Mouse (Mus musculus) midbrain, embryonic 13.5 days (tissue): ENCODE results near the gene Rbm8a. TPM values are rescaled to one million over a fixed set of nuclear protein-coding genes. Genes with fewer than 3 reads are reported as not detected.
"Not testable (repeated sequence)": the region's sequence is repeated elsewhere in the genome, so short reads cannot be mapped to it uniquely, and the experiment has no call there.

Experiments used
- ATAC-seq: fragments of 200-750 bp; cut with Nextera tagmentation; 2 replicates; pipeline ENCODE4 v1.8.0; 2017; ENCODE audit warnings: mild to moderate bottlenecking, moderate TSS enrichment, moderate library complexity
- H3K27ac ChIP-seq: fragments of 300-500 bp; sonication (generic); 2 replicates; pipeline ENCODE4 v1.5.1; 2015; ENCODE audit warnings: inconsistent platforms, mild to moderate bottlenecking, moderate library complexity
- H3K27me3 ChIP-seq: fragments of 300-500 bp; sonication (generic); 2 replicates; pipeline ENCODE4 v1.6.1; 2015; ENCODE audit warnings: mild to moderate bottlenecking, inconsistent platforms
- H3K36me3 ChIP-seq: fragments of 300-500 bp; sonication (generic); 2 replicates; pipeline ENCODE4 v1.6.1; 2015; ENCODE audit warnings: mild to moderate bottlenecking, inconsistent platforms
- H3K4me1 ChIP-seq: fragments of 300-500 bp; sonication (generic); replicated peaks from 2 replicates; pipeline ENCODE4 v1.6.1; 2015; ENCODE audit warnings: inconsistent platforms
- H3K4me2 ChIP-seq: fragments of 300-500 bp; sonication (generic); replicated peaks from 2 replicates; pipeline ENCODE4 v1.6.1; 2015; ENCODE audit warnings: moderate library complexity, mild to moderate bottlenecking, inconsistent platforms
- H3K4me3 ChIP-seq: fragments of 300-500 bp; sonication (generic); replicated peaks from 2 replicates; pipeline ENCODE4 v1.5.1; 2015; ENCODE audit warnings: mild to moderate bottlenecking, inconsistent platforms
- H3K9ac ChIP-seq: fragments of 300-500 bp; sonication (generic); replicated peaks from 2 replicates; pipeline ENCODE4 v1.6.1; 2015; ENCODE audit warnings: mild to moderate bottlenecking, inconsistent platforms
- H3K9me3 ChIP-seq: fragments of 300-500 bp; sonication (generic); 2 replicates; pipeline ENCODE4 v1.6.1; 2016; ENCODE audit warnings: mild to moderate bottlenecking, inconsistent platforms
- WGBS: fragments of 180-500 bp; shearing (Covaris S2); methylation state at CpG from one replicate; pipeline ENCODE4 v1.1.7; 2015; 5-methylcytosine and 5-hydroxymethylcytosine counted together
- polyA plus RNA-seq: library from polyadenylated mRNA; unstranded; fragments of >200 nt; fragmentation: Nextera tagmentation; extraction: Ambion mirVana; gene quantifications from 2 replicates; pipeline ENCODE4 v1.2.1, GENCODE M21; 2015

Rbm8a gene
- polyA plus RNA-seq, 1 experiment from 2014 or later, result 147 TPM

GRCm38 (mm10) chr3:96597435-96597891 is 32.3 kb upstream of the Rbm8a start:
- no peaks in the 10 kb centered on the region for H3K36me3 ChIP-seq
- WGBS, result under 1% methylated on average over 40 of the region's 40 CpGs
- peak overlapping the region; percentile 74 for H3K9ac ChIP-seq
- H3K9me3 ChIP-seq, result no peaks in the 10 kb centered on the region
- peak overlapping the region; percentile 64 for H3K27ac ChIP-seq
- peaks cover 14% of the 10 kb centered on the region; the same call in 1 of the 2 replicates for H3K27me3 ChIP-seq
- H3K4me3 ChIP-seq, result peak overlapping the region; percentile 51
- 0 out of 2 replicates have a peak, but pooled peaks have one; percentile 4 for ATAC-seq
- H3K4me2 ChIP-seq, result peak overlapping the region; percentile 85
- H3K4me1 ChIP-seq, result peaks cover 71% of the 10 kb centered on the region

GRCm38 (mm10) chr3:96598156-96599068 is 31.3 kb upstream of the Rbm8a start:
- peak overlapping the region; percentile 64 for H3K27ac ChIP-seq
- peaks cover 14% of the 10 kb centered on the region; the same call in 1 of the 2 replicates for H3K27me3 ChIP-seq
- H3K36me3 ChIP-seq, result no peaks in the 10 kb centered on the region
- H3K9me3 ChIP-seq, result no peaks in the 10 kb centered on the region
- under 1% methylated on average over 54 of the region's 54 CpGs for WGBS
- peak overlapping the region; percentile 85 for H3K4me2 ChIP-seq
- peak overlapping the region; percentile 74 for H3K9ac ChIP-seq
- H3K4me1 ChIP-seq, result peaks cover 71% of the 10 kb centered on the region
- no peak for ATAC-seq
- peak overlapping the region; percentile 51 for H3K4me3 ChIP-seq

GRCm38 (mm10) chr3:96599069-96599393 is 30.7 kb upstream of the Rbm8a start:
- Histone ChIP-seq H3K9ac (peak overlapping the region; percentile 74; the same call in 1 of the 2 replicates), H3K4me1 (peaks cover 76% of the 10 kb centered on the region), H3K4me3 (peak overlapping the region; percentile 51), H3K27me3 (peaks cover 14% of the 10 kb centered on the region; the same call in 1 of the 2 replicates), H3K4me2 (peak overlapping the region; percentile 85), H3K27ac (no peak overlapping the region), H3K36me3 (no peaks in the 10 kb centered on the region), H3K9me3 (no peaks in the 10 kb centered on the region)
- 47% methylated on average over 8 of the region's 8 CpGs for WGBS
- ATAC-seq, result no peak

DNA sequence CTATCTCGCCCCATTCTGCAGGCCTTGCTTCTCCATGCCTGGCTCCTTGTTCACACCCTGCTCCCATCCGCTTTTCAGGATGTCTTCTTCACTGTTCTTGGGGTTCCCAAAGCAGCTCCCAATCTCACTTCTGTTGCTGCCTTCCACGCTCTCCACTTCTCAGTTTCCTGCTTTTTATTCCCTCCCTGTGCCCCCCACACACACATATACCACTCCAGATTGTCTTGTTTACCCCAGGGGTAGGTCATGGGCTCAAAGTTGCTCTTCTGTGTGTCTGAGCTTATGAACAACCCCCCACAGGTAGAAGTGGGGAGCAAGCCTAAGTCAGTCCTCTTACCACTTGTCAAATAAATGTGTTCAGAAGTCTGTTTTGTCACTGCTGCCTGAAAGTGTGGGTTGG is 30.3 kb upstream of the Rbm8a start:
- H3K4me3 ChIP-seq, result no peak overlapping the region
- ATAC-seq, result no peak
- H3K4me1 ChIP-seq, result peaks cover 80% of the 10 kb centered on the region
- peak overlapping the region; percentile 85 for H3K4me2 ChIP-seq
- 77% methylated on average over 3 of the region's 3 CpGs for WGBS
- H3K27ac ChIP-seq, result no peak overlapping the region
- H3K36me3 ChIP-seq, result no peaks in the 10 kb centered on the region
- 0 out of 2 replicates have a peak overlapping the region, but pooled peaks have one; percentile 19 for H3K9ac ChIP-seq
- H3K9me3 ChIP-seq, result no peaks in the 10 kb centered on the region
- H3K27me3 ChIP-seq, result peaks cover 14% of the 10 kb centered on the region; the same call in 1 of the 2 replicates

GRCm38 (mm10) chr3:96600639-96601250 is 29.0 kb upstream of the Rbm8a start, which contains the start of gene Lix1l:
TSS of gene Lix1l (plus strand) at chr3:96601149.
- peak within 1 kb of the TSS; percentile 84 for H3K4me2 ChIP-seq
- peak within 1 kb of the TSS; percentile 84 for H3K4me3 ChIP-seq
- H3K9ac ChIP-seq, result peak within 1 kb of the TSS; percentile 92
- under 1% methylated on average over 27 of the region's 27 CpGs for WGBS
- no peaks in the 10 kb centered on the region for H3K36me3 ChIP-seq
- no peaks in the 10 kb centered on the region for H3K9me3 ChIP-seq
- H3K27ac ChIP-seq, result peak within 1 kb of the TSS; percentile 95
- peak; percentile 95 for ATAC-seq
- H3K4me1 ChIP-seq, result peaks cover 86% of the 10 kb centered on the region
- H3K27me3 ChIP-seq, result 0 out of 2 replicates have a peak, but pooled peaks cover 5% of the 10 kb centered on the region

DNA sequence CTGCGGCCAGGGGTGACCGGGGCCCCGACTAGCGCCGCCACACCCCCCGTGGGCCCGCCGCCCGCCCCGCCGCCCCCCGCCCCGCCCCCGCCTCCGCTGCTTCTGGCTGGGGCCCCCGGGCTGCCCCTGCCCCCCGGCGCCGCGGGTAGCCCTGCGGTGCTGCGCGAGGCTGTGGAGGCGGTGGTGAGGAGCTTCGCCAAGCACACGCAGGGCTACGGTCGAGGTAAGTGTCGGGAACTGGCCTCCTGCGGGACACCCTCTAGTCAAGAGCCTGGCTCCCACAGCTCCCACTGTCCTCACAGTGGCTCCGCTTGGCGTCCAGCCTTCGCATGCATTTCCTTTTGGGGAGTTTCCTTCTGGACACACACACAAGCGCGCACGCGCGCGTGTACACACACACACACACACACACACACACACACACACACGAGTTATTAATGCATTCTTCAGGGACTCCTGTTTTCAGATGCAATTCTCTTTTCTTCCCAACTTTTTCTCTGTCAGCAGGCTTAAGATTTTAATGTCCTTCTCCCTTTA is 28.4 kb upstream of the Rbm8a start:
- H3K27ac ChIP-seq, result peak overlapping the region; percentile 95
- H3K4me3 ChIP-seq, result peak overlapping the region; percentile 84
- 0% methylated on average over 20 of the region's 40 CpGs for WGBS
- 0 out of 2 replicates have a peak, but pooled peaks cover 2% of the 10 kb centered on the region for H3K27me3 ChIP-seq
- peak overlapping the region; percentile 84 for H3K4me2 ChIP-seq
- peak overlapping the region; percentile 92 for H3K9ac ChIP-seq
- ATAC-seq, result peak; percentile 73
- no peaks in the 10 kb centered on the region for H3K9me3 ChIP-seq
- peaks cover 83% of the 10 kb centered on the region for H3K4me1 ChIP-seq
- H3K36me3 ChIP-seq, result no peaks in the 10 kb centered on the region

GRCm38 (mm10) chr3:96601941-96602703 is 27.6 kb upstream of the Rbm8a start:
- Histone ChIP-seq H3K9ac (peak overlapping the region; percentile 92), H3K27me3 (0 out of 2 replicates have a peak, but pooled peaks cover 2% of the 10 kb centered on the region), H3K4me2 (peak overlapping the region; percentile 84), H3K4me3 (peak overlapping the region; percentile 84), H3K36me3 (no peaks in the 10 kb centered on the region), H3K9me3 (no peaks in the 10 kb centered on the region), H3K27ac (peak overlapping the region; percentile 95), H3K4me1 (peaks cover 75% of the 10 kb centered on the region)
- no peak for ATAC-seq
- WGBS, result 16% methylated on average over 10 of the region's 10 CpGs

DNA sequence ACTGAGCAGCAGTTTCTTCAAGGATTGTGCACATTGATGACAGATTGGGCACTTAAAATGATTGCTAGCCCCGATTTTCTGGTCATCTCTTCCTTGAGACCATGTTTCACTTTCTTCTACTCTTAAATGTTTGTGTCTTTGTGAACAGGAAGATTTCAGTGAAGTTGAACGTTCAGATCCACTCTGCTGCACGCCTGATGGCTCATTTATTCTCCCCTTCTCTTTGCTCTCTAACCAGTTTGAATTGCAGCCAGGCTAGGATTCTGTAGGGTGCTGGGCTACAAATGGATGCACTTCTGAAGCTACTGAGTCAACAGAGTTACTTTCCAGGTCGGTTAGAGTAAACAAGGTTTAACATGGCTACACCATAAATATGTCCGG is 27.0 kb upstream of the Rbm8a start:
- H3K36me3 ChIP-seq, result 0 out of 2 replicates have a peak, but pooled peaks cover 4% of the 10 kb centered on the region
- H3K27me3 ChIP-seq, result 0 out of 2 replicates have a peak, but pooled peaks cover 2% of the 10 kb centered on the region
- H3K9me3 ChIP-seq, result no peaks in the 10 kb centered on the region
- H3K4me2 ChIP-seq, result peak overlapping the region; percentile 84
- ATAC-seq, result no peak
- peak overlapping the region; percentile 92 for H3K9ac ChIP-seq
- H3K27ac ChIP-seq, result peak overlapping the region; percentile 95
- whole genome bisulfite sequencing, result 24% methylated on average over 5 of the region's 5 CpGs
- peaks cover 69% of the 10 kb centered on the region for H3K4me1 ChIP-seq
- peak overlapping the region; percentile 84 for H3K4me3 ChIP-seq

GRCm38 (mm10) chr3:96603311-96603710 is 26.4 kb upstream of the Rbm8a start:
- 31% methylated on average over 5 of the region's 5 CpGs for WGBS

GRCm38 (mm10) chr3:96606007-96606406 is 23.7 kb upstream of the Rbm8a start:
- not testable (repeated sequence) for H3K36me3 ChIP-seq, H3K4me3 ChIP-seq, H3K9ac ChIP-seq, H3K4me2 ChIP-seq, H3K9me3 ChIP-seq, H3K27me3 ChIP-seq, H3K27ac ChIP-seq, ATAC-seq
- 88% methylated on average over 4 of the region's 4 CpGs for WGBS
- H3K4me1 ChIP-seq, result peaks cover 42% of the 10 kb centered on the region

More at GRCm38 (mm10) chr3:96603311-96603710, 26.4 kb upstream of the Rbm8a start:
- 0 out of 2 replicates have a peak, but pooled peaks cover 2% of the 10 kb centered on the region for H3K27me3 ChIP-seq
- peak overlapping the region; percentile 84 for H3K4me2 ChIP-seq
- peak overlapping the region; percentile 95 for H3K27ac ChIP-seq
- peak overlapping the region; percentile 92 for H3K9ac ChIP-seq
- H3K4me3 ChIP-seq, result peak overlapping the region; percentile 84
- 0 out of 2 replicates have a peak, but pooled peaks cover 5% of the 10 kb centered on the region for H3K36me3 ChIP-seq
- H3K4me1 ChIP-seq, result peaks cover 63% of the 10 kb centered on the region
- ATAC-seq, result no peak
- H3K9me3 ChIP-seq, result no peaks in the 10 kb centered on the region

- H3K27ac ChIP-seq, result no peak overlapping the region
- no peak overlapping the region for H3K4me2 ChIP-seq
- H3K36me3 ChIP-seq, result 0 out of 2 replicates have a peak, but pooled peaks cover 5% of the 10 kb centered on the region
- no peak overlapping the region for H3K4me3 ChIP-seq
- no peaks in the 10 kb centered on the region for H3K27me3 ChIP-seq
- WGBS, result 94% methylated on average over 4 of the region's 4 CpGs
- ATAC-seq, result no peak
- H3K4me1 ChIP-seq, result peaks cover 42% of the 10 kb centered on the region
- H3K9me3 ChIP-seq, result no peaks in the 10 kb centered on the region
- no peak overlapping the region for H3K9ac ChIP-seq
These were observed 23.1 kb upstream of the Rbm8a start for GRCm38 (mm10) chr3:96606618-96607017.
